Mouse (Mus musculus) heart, adult 2 months (tissue): Measurements from ENCODE around the gene Kif1bp. TPM values are rescaled to one million over a fixed set of nuclear protein-coding genes. Genes with fewer than 3 reads are reported as not detected.
"Not testable (repeated sequence)": the region's sequence is repeated elsewhere in the genome, so short reads cannot be mapped to it uniquely, and the experiment has no call there.

Experiments used
- DNase-seq, 2 experiments: peaks; one replicate each; pipeline ENCODE4 v3.0.0; 2021
- H3K27ac ChIP-seq: fragments of 200-600 bp; 2 replicates; pipeline ENCODE4 v1.8.1; 2022
- H3K27me3 ChIP-seq: fragments of 200-500 bp; 2 replicates; pipeline ENCODE4 v1.6.1; 2012; ENCODE audit warnings: mild to moderate bottlenecking, low read length, inconsistent platforms, mixed read lengths; ENCODE audit not compliant: control insufficient read depth, insufficient read depth
- H3K36me3 ChIP-seq: fragments of 200-500 bp; 2 replicates; pipeline ENCODE4 v1.6.1; 2012; ENCODE audit warnings: low read length, inconsistent platforms; ENCODE audit not compliant: control insufficient read depth, insufficient read depth
- H3K4me1 ChIP-seq: fragments of 200-500 bp; 2 replicates; pipeline ENCODE4 v1.6.1; 2011; ENCODE audit warnings: low read length; ENCODE audit not compliant: control insufficient read depth, insufficient read depth
- H3K4me3 ChIP-seq: fragments of 200-600 bp; 2 replicates; pipeline ENCODE4 v1.8.1; 2022
- H3K79me2 ChIP-seq: fragments of 200-500 bp; replicated peaks from 2 replicates; pipeline ENCODE4 v1.6.1; 2012; ENCODE audit warnings: mild to moderate bottlenecking, inconsistent platforms, low read length, moderate library complexity, mixed read lengths; ENCODE audit not compliant: control insufficient read depth, insufficient read depth
- H3K9ac ChIP-seq: fragments of 200-500 bp; 2 replicates; pipeline ENCODE4 v1.6.1; 2012; ENCODE audit warnings: low read depth, mild to moderate bottlenecking, control low read depth, inconsistent platforms, low read length, mixed read lengths
- CTCF ChIP-seq: fragments of 200-600 bp; IDR thresholded peaks from 2 replicates; pipeline ENCODE4 v1.8.1; 2022; ENCODE audit warnings: antibody characterized with exemption, mild to moderate bottlenecking, moderate library complexity
- EP300 ChIP-seq: fragments of 200-500 bp; IDR thresholded peaks from 2 replicates; pipeline ENCODE4 v1.6.1; 2011; ENCODE audit warnings: low read depth, low read length, control low read depth; ENCODE audit not compliant: insufficient read depth
- POLR2A ChIP-seq: fragments of 200-500 bp; IDR thresholded peaks from 2 replicates; pipeline ENCODE4 v1.6.1; 2011; ENCODE audit warnings: mild to moderate bottlenecking, low read depth, low read length, control low read depth; ENCODE audit not compliant: insufficient read depth
- WGBS: fragments of 180-500 bp; shearing (Covaris S2); methylation state at CpG from one replicate; pipeline ENCODE4 v1.1.7; 2018; 5-methylcytosine and 5-hydroxymethylcytosine counted together
- intact Hi-C: fragments of 180-260 bp; cut with DNase I; formaldehyde crosslinking; loops from one replicate; pipeline ENCODE4 v1.15.1; 2025
- polyA plus RNA-seq: library from polyadenylated mRNA; depleted of rRNA; stranded (reverse); fragments of >200 nt; gene quantifications from 2 replicates; pipeline ENCODE4 v1.2.3, GENCODE M21; 2012; rRNA removed
- total RNA-seq, 2 experiments: library from RNA; stranded (reverse); gene quantifications; 2 replicates each; pipeline ENCODE4 v1.2.3; 2021

The Kif1bp gene
- total and polyA plus RNA-seq, 3 experiments, result 23.0 to 47.3 (median 43.3) TPM

GRCm38 (mm10) chr10:62500916-62501615, 77.2 kb downstream of the Kif1bp start:
- TF ChIP-seq CTCF (no peak), POLR2A (no peak), EP300 (no peak)
- DNase-seq, result no peak
- H3K27ac ChIP-seq, result peak overlapping the region; percentile 42
- no peak overlapping the region for H3K4me3 ChIP-seq
- intact Hi-C loops, result loop anchor here (1.0 to 2.0 kb wide), 2 partner anchors 30 to 48 kb away; no protein-coding TSS in a partner anchor
- 73% methylated on average over 9 of the region's 9 CpGs for WGBS
- no peaks in the 10 kb centered on the region for H3K27me3 ChIP-seq
- H3K79me2 ChIP-seq, result no peaks in the 10 kb centered on the region
- H3K36me3 ChIP-seq, result peaks cover 4% of the 10 kb centered on the region; the same call in 1 of the 2 replicates
- peaks cover 8% of the 10 kb centered on the region for H3K4me1 ChIP-seq
- H3K9ac ChIP-seq, result no peak overlapping the region

GRCm38 (mm10) chr10:62500088-62500915, 78.0 kb downstream of the Kif1bp start:
- DNase-seq, result peak; percentile 64 to 68
- TF ChIP-seq CTCF (peak; percentile 90), POLR2A (no peak), EP300 (peak; percentile 93)
- intact Hi-C loops, result loop anchor here (1.0 to 2.0 kb wide), 2 partner anchors 30 to 49 kb away; no protein-coding TSS in a partner anchor
- Histone ChIP-seq H3K4me1 (peaks cover 8% of the 10 kb centered on the region), H3K9ac (no peak overlapping the region), H3K27ac (peak overlapping the region; percentile 42), H3K27me3 (no peaks in the 10 kb centered on the region), H3K4me3 (no peak overlapping the region), H3K36me3 (peaks cover 4% of the 10 kb centered on the region; the same call in 1 of the 2 replicates), H3K79me2 (no peaks in the 10 kb centered on the region)
- WGBS, result 17% methylated on average over 15 of the region's 15 CpGs

GRCm38 (mm10) chr10:62491681-62492080, 86.6 kb downstream of the Kif1bp start:
- intact Hi-C loops, H3K9ac ChIP-seq, H3K4me1 ChIP-seq, H3K27me3 ChIP-seq, H3K27ac ChIP-seq, DNase-seq, H3K4me3 ChIP-seq, H3K36me3 ChIP-seq, H3K79me2 ChIP-seq: not testable (repeated sequence)
- WGBS, result 70% methylated on average over 3 of the region's 3 CpGs

Other genes starting within 250 kb of the Kif1bp start
- 100 to 1,000 TPM; 120 TPM for gene Hk1, start 198.5 kb downstream of the Kif1bp start, total RNA-seq
- 71.0 and 81.9 TPM in 2 replicates for gene Hk1, start 198.5 kb downstream of the Kif1bp start, polyA plus RNA-seq
- not detected for gene Hkdc1, start 156.0 kb downstream of the Kif1bp start, total RNA-seq
- not detected in 2 replicates for gene Hkdc1, start 156.0 kb downstream of the Kif1bp start, polyA plus RNA-seq
- gene 4930507D05Rik, start 129.0 kb downstream of the Kif1bp start, total RNA-seq, result under 1 TPM; 0.18 to 0.36 TPM
- gene 4930507D05Rik, start 129.0 kb downstream of the Kif1bp start, polyA plus RNA-seq, result 0.12 and 0.38 TPM in 2 replicates
- gene Supv3l1, start 128.7 kb downstream of the Kif1bp start, total RNA-seq, result 10 to 100 TPM; 36.0 to 36.7 TPM
- 25.4 and 42.7 TPM in 2 replicates for gene Supv3l1, start 128.7 kb downstream of the Kif1bp start, polyA plus RNA-seq
- 10 to 100 TPM; 45.6 to 46.8 TPM for gene Vps26a, start 91.7 kb downstream of the Kif1bp start, total RNA-seq
- 21.2 and 36.0 TPM in 2 replicates for gene Vps26a, start 91.7 kb downstream of the Kif1bp start, polyA plus RNA-seq
- gene Srgn, start 51.0 kb downstream of the Kif1bp start, total RNA-seq, result 10 to 100 TPM; 49.3 to 51.8 TPM
- gene Srgn, start 51.0 kb downstream of the Kif1bp start, polyA plus RNA-seq, result 23.8 and 39.0 TPM in 2 replicates
- 10 to 100 TPM; 30.2 to 30.3 TPM for gene Ddx21, start 23.8 kb upstream of the Kif1bp start, total RNA-seq
- gene Ddx21, start 23.8 kb upstream of the Kif1bp start, polyA plus RNA-seq, result 7.0 and 15.5 TPM in 2 replicates
- gene Ddx50, start 72.8 kb upstream of the Kif1bp start, total RNA-seq, result 10 to 100 TPM; 48.0 to 48.1 TPM
- gene Ddx50, start 72.8 kb upstream of the Kif1bp start, polyA plus RNA-seq, result 10.8 and 16.4 TPM in 2 replicates
- gene Stox1, start 147.7 kb upstream of the Kif1bp start, total RNA-seq, result 1 to 10 TPM in 1 of 2 experiments, under 1 TPM in 1; 0.75 to 1.0 TPM
- 0.43 and 0.59 TPM in 2 replicates for gene Stox1, start 147.7 kb upstream of the Kif1bp start, polyA plus RNA-seq
- 10 to 100 TPM; 39.6 to 52.7 TPM for gene Ccar1, start 213.8 kb upstream of the Kif1bp start, total RNA-seq
- gene Ccar1, start 213.8 kb upstream of the Kif1bp start, polyA plus RNA-seq, result 34.3 and 56.1 TPM in 2 replicates